Mouse (Mus musculus): ENCODE data around the gene Camta2. TPM values are rescaled to one million over a fixed set of nuclear protein-coding genes. Genes with fewer than 3 reads are reported as not detected.

Gene Camta2
- polyA plus RNA-seq, 1 experiment: 16.4 TPM

- Histone ChIP-seq H3K27ac (ENCODE audit: insufficient read depth, low read length) (0 out of 2 replicates have a peak overlapping the region, but pooled peaks have one; percentile 2), H3K4me1 (ENCODE audit: control insufficient read depth, insufficient read depth, low read length) (peaks cover 14% of the 10 kb centered on the region), H3K4me3 (ENCODE audit: insufficient read depth, low read length) (no peak overlapping the region)
- TF ChIP-seq CTCF (IDR thresholded peaks at IDR 0.05; ENCODE audit: borderline replicate concordance, insufficient read depth, low read length) (no peak), POLR2A (IDR thresholded peaks at IDR 0.05; ENCODE audit: low read depth, low read length) (no peak)
Observed at GRCm38 (mm10) chr11:70657573-70657972, 30.3 kb downstream of the Camta2 start.

GRCm38 (mm10) chr11:70656964-70657363, 30.9 kb downstream of the Camta2 start, which contains the start of gene Eno3:
Gene Eno3, plus strand, starts transcription at chr11:70657202.
- TF ChIP-seq POLR2A (IDR thresholded peaks at IDR 0.05; ENCODE audit: low read depth, low read length): 0 out of 2 replicates have a peak, but pooled peaks have one; percentile 24
- no peak for TF ChIP-seq CTCF (IDR thresholded peaks at IDR 0.05; ENCODE audit: borderline replicate concordance, insufficient read depth, low read length)
- H3K4me3 ChIP-seq (ENCODE audit: insufficient read depth, low read length): peak within 1 kb of the TSS; percentile 39
- H3K27ac ChIP-seq (ENCODE audit: insufficient read depth, low read length): peak within 1 kb of the TSS; percentile 96
- peaks cover 14% of the 10 kb centered on the region for H3K4me1 ChIP-seq (ENCODE audit: control insufficient read depth, insufficient read depth, low read length)

GRCm38 (mm10) chr11:70656456-70656927, 31.4 kb downstream of the Camta2 start:
- Histone ChIP-seq H3K4me1 (ENCODE audit: control insufficient read depth, insufficient read depth, low read length) (peaks cover 14% of the 10 kb centered on the region), H3K4me3 (ENCODE audit: insufficient read depth, low read length) (peak overlapping the region; percentile 39), H3K27ac (ENCODE audit: insufficient read depth, low read length) (peak overlapping the region; percentile 96)
- TF ChIP-seq POLR2A (IDR thresholded peaks at IDR 0.05; ENCODE audit: low read depth, low read length) (no peak; the same call in 1 of the 2 replicates), CTCF (IDR thresholded peaks at IDR 0.05; ENCODE audit: borderline replicate concordance, insufficient read depth, low read length) (no peak)

GRCm38 (mm10) chr11:70655571-70656455, 32.1 kb downstream of the Camta2 start:
- Histone ChIP-seq H3K27ac (ENCODE audit: insufficient read depth, low read length) (peak overlapping the region; percentile 96), H3K4me3 (ENCODE audit: insufficient read depth, low read length) (peak overlapping the region; percentile 44), H3K4me1 (ENCODE audit: control insufficient read depth, insufficient read depth, low read length) (peaks cover 16% of the 10 kb centered on the region)
- TF ChIP-seq POLR2A (IDR thresholded peaks at IDR 0.05; ENCODE audit: low read depth, low read length) (peak; percentile 53), CTCF (IDR thresholded peaks at IDR 0.05; ENCODE audit: borderline replicate concordance, insufficient read depth, low read length) (no peak)

GRCm38 (mm10) chr11:70654923-70655570, 32.9 kb downstream of the Camta2 start:
- Histone ChIP-seq H3K27ac (ENCODE audit: insufficient read depth, low read length) (peak overlapping the region; percentile 97), H3K4me3 (ENCODE audit: insufficient read depth, low read length) (peak overlapping the region; percentile 44), H3K4me1 (ENCODE audit: control insufficient read depth, insufficient read depth, low read length) (peaks cover 19% of the 10 kb centered on the region)
- TF ChIP-seq CTCF (IDR thresholded peaks at IDR 0.05; ENCODE audit: borderline replicate concordance, insufficient read depth, low read length) (no peak), POLR2A (IDR thresholded peaks at IDR 0.05; ENCODE audit: low read depth, low read length) (peak; percentile 70; the same call in 1 of the 2 replicates)

GRCm38 (mm10) chr11:70654198-70654922, 33.5 kb downstream of the Camta2 start, which contains the start of gene Pfn1:
Gene Pfn1, minus strand, starts transcription at chr11:70654644.
- peak within 1 kb of the TSS; percentile 86 for H3K4me3 ChIP-seq (ENCODE audit: insufficient read depth, low read length)
- peaks cover 20% of the 10 kb centered on the region for H3K4me1 ChIP-seq (ENCODE audit: control insufficient read depth, insufficient read depth, low read length)
- TF ChIP-seq CTCF (IDR thresholded peaks at IDR 0.05; ENCODE audit: borderline replicate concordance, insufficient read depth, low read length): no peak
- TF ChIP-seq POLR2A (IDR thresholded peaks at IDR 0.05; ENCODE audit: low read depth, low read length): peak; percentile 95
- peak within 1 kb of the TSS; percentile 98 for H3K27ac ChIP-seq (ENCODE audit: insufficient read depth, low read length)

GRCm38 (mm10) chr11:70653345-70654197, 34.3 kb downstream of the Camta2 start:
- peak overlapping the region; percentile 86 for H3K4me3 ChIP-seq (ENCODE audit: insufficient read depth, low read length)
- H3K27ac ChIP-seq (ENCODE audit: insufficient read depth, low read length): peak overlapping the region; percentile 98
- TF ChIP-seq CTCF (IDR thresholded peaks at IDR 0.05; ENCODE audit: borderline replicate concordance, insufficient read depth, low read length) (no peak), POLR2A (IDR thresholded peaks at IDR 0.05; ENCODE audit: low read depth, low read length) (peak; percentile 53)
- H3K4me1 ChIP-seq (ENCODE audit: control insufficient read depth, insufficient read depth, low read length): peaks cover 17% of the 10 kb centered on the region; the same call in 1 of the 2 replicates

GRCm38 (mm10) chr11:70652884-70653344, 35.0 kb downstream of the Camta2 start:
- Histone ChIP-seq H3K4me1 (ENCODE audit: control insufficient read depth, insufficient read depth, low read length) (peaks cover 13% of the 10 kb centered on the region; the same call in 1 of the 2 replicates), H3K27ac (ENCODE audit: insufficient read depth, low read length) (peak overlapping the region; percentile 87), H3K4me3 (ENCODE audit: insufficient read depth, low read length) (peak overlapping the region; percentile 86)
- TF ChIP-seq POLR2A (IDR thresholded peaks at IDR 0.05; ENCODE audit: low read depth, low read length) (no peak), CTCF (IDR thresholded peaks at IDR 0.05; ENCODE audit: borderline replicate concordance, insufficient read depth, low read length) (no peak)

Data from embryonic fibroblast, embryonic 13.5 days (primary cell).